7 mouse cellular contexts compared by ENCODE assay signal in the genomic region with DNA sequence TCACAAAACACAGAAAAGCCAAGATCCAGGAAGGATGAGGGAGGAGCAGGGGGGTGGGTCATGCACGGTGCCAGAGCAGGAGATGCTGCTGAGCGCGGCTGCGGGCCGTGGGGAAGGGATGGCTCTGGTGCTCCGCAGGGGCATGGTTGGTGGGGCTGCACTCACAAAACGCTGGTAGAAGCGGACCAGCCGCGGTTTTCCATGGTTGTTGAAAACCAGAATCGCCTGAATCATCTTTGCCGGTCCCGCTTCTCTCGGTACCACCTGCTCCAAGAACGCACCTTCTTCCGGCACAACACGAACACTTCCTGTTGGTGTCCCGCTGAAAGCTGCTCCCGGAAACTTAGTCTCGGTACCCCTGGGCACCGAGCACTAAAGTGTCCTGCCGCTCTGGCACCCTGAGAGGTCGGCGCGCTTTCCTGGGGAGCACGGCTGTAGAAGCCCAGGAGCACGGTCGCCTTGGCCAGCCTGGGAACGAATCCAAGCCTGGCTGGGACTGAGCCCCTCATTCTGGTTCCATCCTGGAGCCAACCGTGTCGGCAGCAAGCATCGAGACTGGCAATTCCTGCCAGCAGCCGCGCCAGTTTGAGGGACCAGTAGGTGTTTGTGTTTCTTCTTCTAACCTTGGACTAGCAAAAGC. TPM values are rescaled to one million over a fixed set of nuclear protein-coding genes. Genes with fewer than 3 reads are reported as not detected.
DNase-seq lines count a peak whose midpoint lies in the region; ATAC-seq lines count a peak whose summit lies in the region.

Ap3s2 (minus strand) TSS at position 306 of the 640 bp plus-strand sequence.

- no peak within 1 kb of the TSS for H3K27ac ChIP-seq in embryonic facial prominence, embryonic 11.5 days (replicated peaks; ENCODE audit: low read depth, low read length)
- peak within 1 kb of the TSS; percentile 90 for H3K27ac ChIP-seq in limb, embryonic 10.5 days
- peak within 1 kb of the TSS; percentile 88 for H3K27ac ChIP-seq in midbrain, embryonic 13.5 days

- H3K36me3 ChIP-seq in embryonic facial prominence, embryonic 11.5 days (replicated peaks; ENCODE audit: control insufficient read depth, insufficient read depth, low read depth, low read length): no peaks in the 10 kb centered on the region
- H3K36me3 ChIP-seq in limb, embryonic 10.5 days: peaks cover 5% of the 10 kb centered on the region; the same call in 1 of the 2 replicates
- H3K36me3 ChIP-seq in midbrain, embryonic 13.5 days: peaks cover 10% of the 10 kb centered on the region

- DNase-seq in adrenal gland, postnatal 14 days: peak; percentile 92
- peak; percentile 91 for DNase-seq in embryonic facial prominence, embryonic 11.5 days (ENCODE audit: low spot score)
- peak; percentile 89 for DNase-seq in kidney, adult 11 months
- DNase-seq in limb, embryonic 10.5 days (ENCODE audit: low spot score): peak; percentile 92
- DNase-seq in spleen, adult 12 weeks (ENCODE audit: low spot score): peak; percentile 75

- ATAC-seq in embryonic facial prominence, embryonic 11.5 days (replicated peaks; ENCODE audit: insufficient number of reproducible peaks, low FRiP score, low TSS enrichment, low read depth): peak; percentile 95
- ATAC-seq in granulocyte monocyte progenitor cell, adult 5-6 weeks (replicated peaks; ENCODE audit: poor library complexity, severe bottlenecking): peak; percentile 95
- peak; percentile 98 for ATAC-seq in midbrain, embryonic 13.5 days

- peak within 1 kb of the TSS; percentile 68 for H3K4me3 ChIP-seq in embryonic facial prominence, embryonic 11.5 days (ENCODE audit: low read depth, low read length)
- H3K4me3 ChIP-seq in limb, embryonic 10.5 days: peak within 1 kb of the TSS; percentile 68
- H3K4me3 ChIP-seq in midbrain, embryonic 13.5 days (replicated peaks): peak within 1 kb of the TSS; percentile 78

- H3K4me1 ChIP-seq in embryonic facial prominence, embryonic 11.5 days (ENCODE audit: control insufficient read depth, insufficient read depth, low read length): peaks cover 3% of the 10 kb centered on the region; the same call in 1 of the 2 replicates
- peaks cover 5% of the 10 kb centered on the region; the same call in 1 of the 2 replicates for H3K4me1 ChIP-seq in limb, embryonic 10.5 days
- H3K4me1 ChIP-seq in midbrain, embryonic 13.5 days (replicated peaks): peaks cover 24% of the 10 kb centered on the region

- no peaks in the 10 kb centered on the region for H3K27me3 ChIP-seq in embryonic facial prominence, embryonic 11.5 days (ENCODE audit: control insufficient read depth, insufficient read depth, low read length)
- no peaks in the 10 kb centered on the region for H3K27me3 ChIP-seq in limb, embryonic 10.5 days (ENCODE audit: low read depth, poor library complexity, severe bottlenecking)
- no peaks in the 10 kb centered on the region for H3K27me3 ChIP-seq in midbrain, embryonic 13.5 days

- no peaks in the 10 kb centered on the region for H3K9me3 ChIP-seq in embryonic facial prominence, embryonic 11.5 days (replicated peaks; ENCODE audit: control insufficient read depth, low read length)
- no peaks in the 10 kb centered on the region for H3K9me3 ChIP-seq in limb, embryonic 10.5 days (replicated peaks)
- no peaks in the 10 kb centered on the region for H3K9me3 ChIP-seq in midbrain, embryonic 13.5 days

- peak within 1 kb of the TSS; percentile 68 for H3K4me2 ChIP-seq in embryonic facial prominence, embryonic 11.5 days (ENCODE audit: low read depth, low read length)
- H3K4me2 ChIP-seq in midbrain, embryonic 13.5 days (replicated peaks): peak within 1 kb of the TSS; percentile 67

- under 1% methylated on average over 34 of the region's 34 CpGs for WGBS in embryonic facial prominence, embryonic 11.5 days
- under 1% methylated on average over 34 of the region's 34 CpGs for WGBS in limb, embryonic 10.5 days
- WGBS in midbrain, embryonic 13.5 days: under 1% methylated on average over 34 of the region's 34 CpGs

- peak within 1 kb of the TSS; percentile 77 for H3K9ac ChIP-seq in embryonic facial prominence, embryonic 11.5 days (replicated peaks; ENCODE audit: low read length)
- H3K9ac ChIP-seq in midbrain, embryonic 13.5 days (replicated peaks): peak within 1 kb of the TSS; percentile 78

RNA-seq across cellular contexts. Expression of gene Ap3s2, which starts in this region (rescaled TPM):
- 26.0 and 30.1 TPM in 2 replicates for total RNA-seq in adrenal gland, postnatal 14 days (2021)
- 49.4 and 61.2 TPM in 2 replicates for polyA plus RNA-seq in embryonic facial prominence, embryonic 11.5 days (2014; fragmentation: Nextera tagmentation; extraction: Ambion mirVana)
- 29.6 and 38.1 TPM in 2 replicates for total RNA-seq in granulocyte monocyte progenitor cell, adult 5-6 weeks (2014; fragmentation: Nextera tagmentation)
- total RNA-seq in granulocyte monocyte progenitor cell, adult 5-6 weeks (2017): 8.3 and 9.3 TPM in 2 replicates
- 41.7 and 44.4 TPM in 2 replicates for polyA plus RNA-seq in limb, embryonic 10.5 days (2016; fragmentation: Nextera tagmentation; extraction: Ambion mirVana)
- 51.8 and 53.4 TPM in 2 replicates for polyA plus RNA-seq in midbrain, embryonic 13.5 days (2015; fragmentation: Nextera tagmentation; extraction: Ambion mirVana)
